Mouse (Mus musculus): ENCODE results near the gene Lama5. TPM values are rescaled to one million over a fixed set of nuclear protein-coding genes. Genes with fewer than 3 reads are reported as not detected.

The Lama5 gene
- polyA plus RNA-seq (2015; fragmentation: Nextera tagmentation; extraction: Ambion mirVana), result 28.0 and 37.2 TPM in 2 replicates

- Histone ChIP-seq H3K4me1 (peaks cover 73% of the 10 kb centered on the region), H3K4me2 (replicated peaks) (peak within 1 kb of the TSS; percentile 97), H3K27ac (replicated peaks) (peak within 1 kb of the TSS; percentile 86), H3K27me3 (peaks cover 40% of the 10 kb centered on the region), H3K9me3 (replicated peaks) (no peaks in the 10 kb centered on the region), H3K4me3 (replicated peaks) (peak within 1 kb of the TSS; percentile 66), H3K9ac (peak within 1 kb of the TSS; percentile 51), H3K36me3 (no peaks in the 10 kb centered on the region)
- under 1% methylated on average over 37 of the region's 37 CpGs for WGBS
- ATAC-seq (ENCODE audit: insufficient number of reproducible peaks, low FRiP score, low TSS enrichment, low read depth), result peak; percentile 75; the same call in 1 of the 2 replicates
Measured at GRCm38 (mm10) chr2:180225762-180226378, at the start of gene Lama5. Gene Lama5, minus strand, starts transcription at chr2:180225859.

DNA sequence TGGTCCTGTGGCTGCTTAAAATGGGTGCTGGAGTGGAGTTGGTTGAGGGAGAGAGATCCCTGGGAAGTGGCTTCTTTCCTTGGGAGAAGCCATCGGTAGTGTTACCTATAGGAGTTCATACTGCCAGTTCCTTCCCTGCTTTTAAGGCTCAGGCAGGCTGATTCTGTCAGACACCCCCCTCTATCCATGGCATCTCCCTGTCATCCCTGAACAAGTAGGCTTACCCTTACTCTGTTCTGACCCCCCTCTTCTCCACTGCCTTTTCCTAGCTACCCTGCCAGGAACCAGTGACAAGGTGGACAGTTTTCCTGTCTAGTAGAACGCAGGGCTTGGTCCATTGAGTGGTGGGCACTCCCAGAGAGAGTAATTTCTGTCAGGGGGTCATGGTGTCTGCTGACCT lies 48.9 kb upstream of the Lama5 start:
- Histone ChIP-seq H3K4me1 (peaks cover 36% of the 10 kb centered on the region), H3K9me3 (replicated peaks) (no peaks in the 10 kb centered on the region), H3K4me3 (replicated peaks) (no peak overlapping the region), H3K27me3 (0 out of 2 replicates have a peak, but pooled peaks cover 3% of the 10 kb centered on the region), H3K36me3 (peaks cover 10% of the 10 kb centered on the region; the same call in 1 of the 2 replicates), H3K4me2 (replicated peaks) (no peak overlapping the region), H3K9ac (no peak overlapping the region), H3K27ac (replicated peaks) (no peak overlapping the region)
- ATAC-seq (ENCODE audit: insufficient number of reproducible peaks, low FRiP score, low TSS enrichment, low read depth), result no peak
- 84% methylated on average over 2 of the region's 2 CpGs for WGBS

GRCm38 (mm10) chr2:180273394-180274244 lies 48.0 kb upstream of the Lama5 start, which contains the start of gene Cables2:
Gene Cables2, minus strand, starts transcription at chr2:180273496.
- Histone ChIP-seq H3K4me1 (peaks cover 36% of the 10 kb centered on the region), H3K4me2 (replicated peaks) (peak within 1 kb of the TSS; percentile 86), H3K9ac (peak within 1 kb of the TSS; percentile 90), H3K27me3 (0 out of 2 replicates have a peak, but pooled peaks cover 3% of the 10 kb centered on the region), H3K27ac (replicated peaks) (peak within 1 kb of the TSS; percentile 68; the same call in 1 of the 2 replicates), H3K9me3 (replicated peaks) (no peaks in the 10 kb centered on the region), H3K4me3 (replicated peaks) (peak within 1 kb of the TSS; percentile 84), H3K36me3 (peaks cover 18% of the 10 kb centered on the region; the same call in 1 of the 2 replicates)
- ATAC-seq (ENCODE audit: insufficient number of reproducible peaks, low FRiP score, low TSS enrichment, low read depth), result peak; percentile 93
- WGBS, result 5% methylated on average over 68 of the region's 68 CpGs

- Histone ChIP-seq H3K36me3 (peaks cover 26% of the 10 kb centered on the region), H3K4me3 (replicated peaks) (peak overlapping the region; percentile 84), H3K4me1 (peaks cover 36% of the 10 kb centered on the region), H3K9ac (peak overlapping the region; percentile 90), H3K4me2 (replicated peaks) (peak overlapping the region; percentile 86), H3K9me3 (replicated peaks) (no peaks in the 10 kb centered on the region), H3K27ac (replicated peaks) (peak overlapping the region; percentile 68; the same call in 1 of the 2 replicates), H3K27me3 (0 out of 2 replicates have a peak, but pooled peaks cover 3% of the 10 kb centered on the region)
- ATAC-seq (ENCODE audit: insufficient number of reproducible peaks, low FRiP score, low TSS enrichment, low read depth), result peak; percentile 15; the same call in 1 of the 2 replicates
- WGBS, result under 1% methylated on average over 32 of the region's 37 CpGs
Measured at GRCm38 (mm10) chr2:180272884-180273321, 47.2 kb upstream of the Lama5 start.

DNA sequence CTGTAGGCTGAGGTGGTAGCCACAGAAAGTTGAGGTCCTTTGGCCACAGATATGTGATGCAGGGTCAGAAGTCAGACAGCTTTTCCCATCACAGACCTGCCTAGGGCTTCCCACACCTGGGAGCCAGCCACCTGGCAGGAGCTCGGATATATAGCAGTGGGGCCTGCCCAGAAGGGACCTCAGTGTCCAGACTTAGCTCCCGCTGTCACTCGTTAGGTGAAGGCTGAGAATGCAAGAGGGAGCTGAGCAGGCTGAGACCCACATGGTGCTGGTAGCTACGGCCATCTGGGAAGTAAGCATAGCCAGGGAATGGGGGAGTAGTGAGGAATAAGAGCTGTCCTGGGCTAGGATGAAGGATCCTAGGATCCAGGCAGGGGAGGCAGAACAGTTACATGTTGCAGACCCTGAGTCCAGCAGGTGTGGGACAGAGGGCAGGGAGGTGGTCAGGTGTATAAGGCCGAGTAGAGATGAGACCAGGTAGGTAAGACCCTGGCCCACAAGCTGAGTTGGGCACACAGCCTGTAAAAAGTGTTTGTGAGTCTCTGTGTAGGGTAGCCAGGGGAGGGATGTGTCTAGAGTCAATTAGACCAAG lies 46.2 kb upstream of the Lama5 start:
- Histone ChIP-seq H3K36me3 (peaks cover 35% of the 10 kb centered on the region), H3K9me3 (replicated peaks) (no peaks in the 10 kb centered on the region), H3K27me3 (0 out of 2 replicates have a peak, but pooled peaks cover 3% of the 10 kb centered on the region), H3K4me1 (peaks cover 36% of the 10 kb centered on the region), H3K4me3 (replicated peaks) (peak overlapping the region; percentile 84), H3K27ac (replicated peaks) (no peak overlapping the region), H3K4me2 (replicated peaks) (peak overlapping the region; percentile 86), H3K9ac (no peak overlapping the region)
- no peak for ATAC-seq (ENCODE audit: insufficient number of reproducible peaks, low FRiP score, low TSS enrichment, low read depth)
- WGBS, result 62% methylated on average over 5 of the region's 5 CpGs

DNA sequence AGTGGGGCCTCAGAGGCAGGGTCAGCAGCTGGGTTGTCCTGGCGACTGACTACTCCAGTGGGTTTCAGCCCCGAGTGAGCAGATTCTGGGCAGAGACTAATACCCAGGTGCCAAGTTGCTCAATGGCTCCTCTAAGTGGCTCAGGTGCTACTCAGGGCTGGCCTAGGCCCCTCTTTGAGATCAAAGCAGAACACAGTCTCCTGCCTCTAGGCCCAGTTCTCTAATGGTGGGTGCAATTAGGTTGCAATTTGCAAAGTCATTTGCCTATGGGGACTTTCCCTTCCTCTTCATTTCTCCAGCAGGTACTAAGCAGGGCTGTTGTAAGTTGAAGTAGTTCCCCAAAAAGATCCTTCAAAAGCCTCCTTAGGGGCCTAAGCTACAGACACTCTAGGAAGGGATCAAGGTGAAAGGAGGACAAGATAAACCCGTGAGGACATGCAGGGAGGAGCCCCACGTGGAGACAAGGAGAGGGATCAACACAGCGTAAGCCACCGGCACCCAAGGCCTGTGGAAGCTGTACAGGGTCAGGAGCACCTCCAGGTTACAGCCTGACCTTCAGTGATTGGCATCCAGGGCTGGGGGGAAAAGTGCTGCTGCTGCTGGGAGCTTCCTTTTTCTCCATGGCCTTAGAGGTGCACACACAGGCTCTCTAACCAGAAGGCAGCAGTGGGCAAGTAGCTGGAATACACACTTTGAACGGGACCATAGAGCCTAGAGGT lies 45.0 kb upstream of the Lama5 start:
- Histone ChIP-seq H3K9ac (no peak overlapping the region), H3K4me2 (replicated peaks) (no peak overlapping the region), H3K4me1 (peaks cover 30% of the 10 kb centered on the region), H3K27ac (replicated peaks) (no peak overlapping the region), H3K9me3 (replicated peaks) (no peaks in the 10 kb centered on the region), H3K36me3 (peaks cover 42% of the 10 kb centered on the region), H3K27me3 (0 out of 2 replicates have a peak, but pooled peaks cover 3% of the 10 kb centered on the region), H3K4me3 (replicated peaks) (no peak overlapping the region)
- 70% methylated on average over 7 of the region's 7 CpGs for WGBS
- ATAC-seq (ENCODE audit: insufficient number of reproducible peaks, low FRiP score, low TSS enrichment, low read depth), result no peak

- no peak overlapping the region for H3K4me2 ChIP-seq (replicated peaks)
- H3K36me3 ChIP-seq, result peaks cover 42% of the 10 kb centered on the region
- H3K9ac ChIP-seq, result no peak overlapping the region
- no peak overlapping the region for H3K4me3 ChIP-seq (replicated peaks)
- H3K4me1 ChIP-seq, result peaks cover 27% of the 10 kb centered on the region
- no peak for ATAC-seq (ENCODE audit: insufficient number of reproducible peaks, low FRiP score, low TSS enrichment, low read depth)
- H3K27me3 ChIP-seq, result no peaks in the 10 kb centered on the region
- 93% methylated on average over 10 of the region's 10 CpGs for WGBS
- H3K9me3 ChIP-seq (replicated peaks), result no peaks in the 10 kb centered on the region
- H3K27ac ChIP-seq (replicated peaks), result no peak overlapping the region
Measured at GRCm38 (mm10) chr2:180269329-180269728, 43.7 kb upstream of the Lama5 start.

DNA sequence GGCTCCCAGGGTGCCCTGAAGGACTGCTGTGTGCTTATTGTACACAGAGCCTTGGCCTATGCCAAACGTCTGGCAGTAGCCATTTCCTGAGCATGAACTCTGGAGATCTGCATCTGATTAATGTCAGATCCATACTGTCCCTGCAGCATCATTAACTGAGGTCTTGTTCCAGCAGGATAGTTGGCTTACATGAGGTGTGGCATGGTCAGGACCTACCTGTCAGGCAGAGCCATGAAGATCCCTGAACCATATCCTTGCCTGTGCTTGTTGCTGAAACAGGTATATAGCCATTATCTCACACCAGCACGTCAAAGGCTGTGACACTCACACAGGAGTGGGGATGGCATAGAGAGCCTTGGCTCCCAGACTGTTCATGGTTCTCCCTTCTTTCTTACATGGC lies 42.3 kb upstream of the Lama5 start:
- WGBS, result 50% methylated on average over 2 of the region's 2 CpGs
- H3K36me3 ChIP-seq, result peaks cover 55% of the 10 kb centered on the region

GRCm38 (mm10) chr2:180262891-180263290 lies 37.2 kb upstream of the Lama5 start:
- peaks cover 7% of the 10 kb centered on the region for H3K4me1 ChIP-seq
- 88% methylated on average over 10 of the region's 10 CpGs for WGBS
- no peak overlapping the region for H3K27ac ChIP-seq (replicated peaks)
- H3K27me3 ChIP-seq, result no peaks in the 10 kb centered on the region
- no peaks in the 10 kb centered on the region for H3K9me3 ChIP-seq (replicated peaks)
- H3K9ac ChIP-seq, result no peak overlapping the region
- peaks cover 75% of the 10 kb centered on the region for H3K36me3 ChIP-seq
- H3K4me2 ChIP-seq (replicated peaks), result no peak overlapping the region
- ATAC-seq (ENCODE audit: insufficient number of reproducible peaks, low FRiP score, low TSS enrichment, low read depth), result no peak
- no peak overlapping the region for H3K4me3 ChIP-seq (replicated peaks)

More for the DNA sequence above, 42.3 kb upstream of the Lama5 start:
- H3K4me2 ChIP-seq (replicated peaks), result no peak overlapping the region
- H3K27me3 ChIP-seq, result no peaks in the 10 kb centered on the region
- ATAC-seq (ENCODE audit: insufficient number of reproducible peaks, low FRiP score, low TSS enrichment, low read depth), result no peak
- no peak overlapping the region for H3K9ac ChIP-seq
- H3K9me3 ChIP-seq (replicated peaks), result no peaks in the 10 kb centered on the region
- H3K4me3 ChIP-seq (replicated peaks), result no peak overlapping the region
- H3K27ac ChIP-seq (replicated peaks), result no peak overlapping the region
- H3K4me1 ChIP-seq, result peaks cover 20% of the 10 kb centered on the region

DNA sequence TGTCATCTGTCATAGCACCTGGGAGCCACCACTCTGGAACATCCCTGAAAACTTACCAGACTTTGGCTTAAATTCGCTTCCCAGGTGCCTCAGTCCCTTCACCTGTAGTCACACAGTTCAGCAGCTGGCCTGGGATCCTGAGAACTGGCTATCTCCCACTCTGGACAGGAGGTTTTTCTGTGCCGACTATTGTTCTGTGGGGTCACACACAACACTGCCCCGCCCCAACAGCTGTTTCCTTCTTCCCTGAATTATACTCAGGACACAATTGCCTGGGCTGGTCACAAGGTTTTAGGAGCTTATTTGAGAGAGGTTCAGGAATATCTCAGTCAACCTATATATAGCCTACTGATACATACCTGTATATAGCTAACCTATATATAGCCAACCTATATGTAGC lies 36.8 kb upstream of the Lama5 start:
- Histone ChIP-seq H3K4me3 (replicated peaks) (no peak overlapping the region), H3K4me1 (peaks cover 9% of the 10 kb centered on the region), H3K4me2 (replicated peaks) (no peak overlapping the region), H3K27ac (replicated peaks) (no peak overlapping the region), H3K27me3 (no peaks in the 10 kb centered on the region), H3K9me3 (replicated peaks) (no peaks in the 10 kb centered on the region), H3K9ac (no peak overlapping the region), H3K36me3 (peaks cover 71% of the 10 kb centered on the region)
- 70% methylated on average over 3 of the region's 3 CpGs for WGBS
- ATAC-seq (ENCODE audit: insufficient number of reproducible peaks, low FRiP score, low TSS enrichment, low read depth), result no peak
